In genomic region chr2:57326091-57326490, GRCm38 (mm10) we compare ENCODE assay signal across 18 mouse cellular contexts.
DNase-seq lines count a peak whose midpoint lies in the region; ATAC-seq lines count a peak whose summit lies in the region.
"Had no signal": no experiment of that assay in that cellular context is flagged by ENCODE, and none has a peak within 500 bp of the region (broad histone marks: within the 10 kb centered on the region; RNA-seq: fewer than 3 reads in every experiment).

No protein-coding gene starts in this region.

- 35% methylated on average over 8 of the region's 8 CpGs for WGBS in limb, embryonic 10.5 days
- 24% methylated on average over 8 of the region's 8 CpGs for WGBS in limb, embryonic 12.5 days

- H3K27ac ChIP-seq in brown adipose tissue, adult 24 weeks (replicated peaks; ENCODE audit: low read depth, low read length), result peak overlapping the region; percentile 44; the same call in 1 of the 2 replicates
- H3K27ac ChIP-seq in limb, embryonic 10.5 days, result 0 out of 2 replicates have a peak overlapping the region, but pooled peaks have one; percentile 30
- H3K27ac ChIP-seq in limb, embryonic 12.5 days, result no peak overlapping the region
- H3K27ac ChIP-seq: embryonic facial prominence, embryonic 10.5 days; embryonic facial prominence, embryonic 12.5 days; forebrain, embryonic 13.5 days; forebrain, embryonic 15.5 days had no signal

- H3K4me1 ChIP-seq in brown adipose tissue, adult 24 weeks (ENCODE audit: control insufficient read depth, insufficient read depth, insufficient read length, low read length), result no peaks in the 10 kb centered on the region; the same call in 1 of the 2 replicates
- peaks cover 19% of the 10 kb centered on the region for H3K4me1 ChIP-seq in limb, embryonic 10.5 days
- H3K4me1 ChIP-seq in limb, embryonic 12.5 days (replicated peaks), result 0 out of 2 replicates have a peak, but pooled peaks cover 2% of the 10 kb centered on the region
- H3K4me1 ChIP-seq: embryonic facial prominence, embryonic 10.5 days; embryonic facial prominence, embryonic 12.5 days; forebrain, embryonic 13.5 days; forebrain, embryonic 15.5 days had no signal

- H3K4me3 ChIP-seq in brown adipose tissue, adult 24 weeks (ENCODE audit: insufficient read depth, low read depth, low read length), result no peak overlapping the region
- H3K4me3 ChIP-seq in limb, embryonic 10.5 days, result no peak overlapping the region
- no peak overlapping the region for H3K4me3 ChIP-seq in limb, embryonic 12.5 days (replicated peaks)
- H3K4me3 ChIP-seq: embryonic facial prominence, embryonic 10.5 days; embryonic facial prominence, embryonic 12.5 days; forebrain, embryonic 13.5 days; forebrain, embryonic 15.5 days had no signal

- H3K9ac ChIP-seq in limb, embryonic 12.5 days (replicated peaks), result no peak overlapping the region
- H3K9ac ChIP-seq: embryonic facial prominence, embryonic 12.5 days; forebrain, embryonic 13.5 days; forebrain, embryonic 15.5 days; forebrain, postnatal 0 days had no signal

- H3K27me3 ChIP-seq in limb, embryonic 10.5 days (ENCODE audit: low read depth, poor library complexity, severe bottlenecking), result no peaks in the 10 kb centered on the region
- no peaks in the 10 kb centered on the region for H3K27me3 ChIP-seq in limb, embryonic 12.5 days
- H3K27me3 ChIP-seq: embryonic facial prominence, embryonic 12.5 days; forebrain, embryonic 13.5 days; forebrain, embryonic 15.5 days had no signal

- ATAC-seq in limb, embryonic 12.5 days (ENCODE audit: insufficient number of reproducible peaks, insufficient read depth, low FRiP score, low TSS enrichment, low read depth), result peak; percentile 68; the same call in 1 of the 2 replicates
- ATAC-seq: forebrain, embryonic 13.5 days; forebrain, embryonic 15.5 days; forebrain, postnatal 0 days had no signal

- 0 out of 2 replicates have a peak, but pooled peaks cover 2% of the 10 kb centered on the region for H3K36me3 ChIP-seq in limb, embryonic 10.5 days
- no peaks in the 10 kb centered on the region for H3K36me3 ChIP-seq in limb, embryonic 12.5 days
- H3K36me3 ChIP-seq: embryonic facial prominence, embryonic 10.5 days; embryonic facial prominence, embryonic 12.5 days; forebrain, embryonic 15.5 days had no signal

- no peaks in the 10 kb centered on the region for H3K9me3 ChIP-seq in limb, embryonic 10.5 days (replicated peaks)
- H3K9me3 ChIP-seq in limb, embryonic 12.5 days, result no peaks in the 10 kb centered on the region
- H3K9me3 ChIP-seq: embryonic facial prominence, embryonic 10.5 days; embryonic facial prominence, embryonic 12.5 days; forebrain, embryonic 13.5 days; forebrain, embryonic 15.5 days had no signal

- DNase-seq in forelimb bud, embryonic 11.5 days (ENCODE audit: low read depth, low spot score), result peak; percentile 60
- DNase-seq in limb, embryonic 10.5 days (ENCODE audit: low spot score), result no peak
- DNase-seq in layer of hippocampus, adult 11-12 months (ENCODE audit: low spot score), result no peak
- DNase-seq in cerebellum, adult 9-11 months, result no peak
- no peak for DNase-seq in lung, adult 18-20 months
- DNase-seq: adrenal gland, adult 2 months; adrenal gland, postnatal 10 days; adrenal gland, postnatal 25 days; cerebellum, adult 11-12 months; cerebellum, postnatal 10 days; cerebellum, postnatal 25 days; forebrain, postnatal 0 days had no signal

- no peak overlapping the region for H3K4me2 ChIP-seq in limb, embryonic 12.5 days
- H3K4me2 ChIP-seq: embryonic facial prominence, embryonic 12.5 days; forebrain, embryonic 13.5 days; forebrain, embryonic 15.5 days had no signal
